ENCODE assay signal across 8 mouse cellular contexts in the genomic region with DNA sequence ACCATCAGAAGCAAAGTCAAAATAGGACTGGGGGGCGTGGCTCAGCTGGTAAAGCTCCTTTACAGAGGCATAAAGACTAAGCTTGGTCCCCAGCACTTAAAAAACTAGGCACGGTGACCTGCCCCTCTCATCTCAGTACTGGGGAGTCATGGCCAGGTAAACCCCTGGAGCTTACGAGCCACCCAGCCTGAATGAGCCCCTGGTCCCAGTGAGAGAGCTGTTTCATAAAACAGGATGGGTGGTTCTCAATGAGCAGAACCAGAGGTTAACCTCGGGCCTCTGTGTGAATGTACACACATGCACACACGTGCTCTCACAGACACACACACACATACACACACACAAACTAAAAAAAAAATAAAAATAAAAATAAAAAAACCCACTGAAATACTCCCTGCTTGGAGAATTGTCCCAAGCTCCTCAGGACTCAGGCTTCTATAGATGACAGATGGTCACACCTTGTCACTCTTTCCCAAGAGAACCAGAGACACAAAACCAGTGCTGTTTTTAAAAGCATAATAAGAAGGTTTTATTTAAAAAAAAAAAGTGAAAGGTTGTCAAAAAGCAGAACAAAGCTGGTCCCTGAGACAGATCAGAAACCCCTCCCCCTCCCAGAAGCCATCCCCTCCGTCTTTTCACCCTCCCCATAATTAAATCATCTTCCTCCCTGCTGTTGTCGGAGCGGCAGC. TPM values are rescaled to one million over a fixed set of nuclear protein-coding genes. Genes with fewer than 3 reads are reported as not detected.
DNase-seq lines count a peak whose midpoint lies in the region; ATAC-seq lines count a peak whose summit lies in the region.

No protein-coding gene starts in this region.

- DNase-seq in kidney, postnatal 36 days = no peak
- DNase-seq in embryonic facial prominence, embryonic 11.5 days (ENCODE audit: low spot score) = no peak
- DNase-seq in hindbrain, embryonic 14.5 days (ENCODE audit: low spot score) = no peak
- DNase-seq in frontal cortex, postnatal 14 days (ENCODE audit: low spot score in 2 of 2) = no peak
- DNase-seq in c-Kit-positive CD71-positive TER-119-positive erythroid progenitor cells, embryonic 14.5 days (ENCODE audit: low spot score) = no peak
- no peak for DNase-seq in Muller cell, postnatal 12 days (ENCODE audit: inconsistent ontology term)

- no peaks in the 10 kb centered on the region for H3K9me3 ChIP-seq in kidney, embryonic 14.5 days (ENCODE audit: control insufficient read depth, low read length)
- H3K9me3 ChIP-seq in embryonic facial prominence, embryonic 11.5 days (replicated peaks; ENCODE audit: control insufficient read depth, low read length) = no peaks in the 10 kb centered on the region
- H3K9me3 ChIP-seq in hindbrain, embryonic 14.5 days (ENCODE audit: control insufficient read depth, low read length) = no peaks in the 10 kb centered on the region
- H3K9me3 ChIP-seq in midbrain, embryonic 13.5 days = no peaks in the 10 kb centered on the region

- 0 out of 2 replicates have a peak, but pooled peaks cover 3% of the 10 kb centered on the region for H3K27me3 ChIP-seq in kidney, embryonic 14.5 days (ENCODE audit: control insufficient read depth, insufficient read depth, low read length)
- no peaks in the 10 kb centered on the region for H3K27me3 ChIP-seq in embryonic facial prominence, embryonic 11.5 days (ENCODE audit: control insufficient read depth, insufficient read depth, low read length)
- H3K27me3 ChIP-seq in hindbrain, embryonic 14.5 days (ENCODE audit: control insufficient read depth, insufficient read depth, low read length) = no peaks in the 10 kb centered on the region
- H3K27me3 ChIP-seq in midbrain, embryonic 13.5 days = no peaks in the 10 kb centered on the region

- peak; percentile 9; the same call in 1 of the 2 replicates for ATAC-seq in kidney, embryonic 14.5 days (ENCODE audit: low FRiP score, low TSS enrichment)
- ATAC-seq in embryonic facial prominence, embryonic 11.5 days (replicated peaks; ENCODE audit: insufficient number of reproducible peaks, low FRiP score, low TSS enrichment, low read depth) = no peak
- ATAC-seq in hindbrain, embryonic 14.5 days (ENCODE audit: low FRiP score) = peak; percentile 9; the same call in 1 of the 2 replicates
- peak; percentile 35; the same call in 1 of the 2 replicates for ATAC-seq in midbrain, embryonic 13.5 days

- H3K36me3 ChIP-seq in kidney, embryonic 14.5 days (ENCODE audit: control insufficient read depth, insufficient read depth, low read length) = no peaks in the 10 kb centered on the region
- H3K36me3 ChIP-seq in embryonic facial prominence, embryonic 11.5 days (replicated peaks; ENCODE audit: control insufficient read depth, insufficient read depth, low read depth, low read length) = no peaks in the 10 kb centered on the region
- no peaks in the 10 kb centered on the region for H3K36me3 ChIP-seq in hindbrain, embryonic 14.5 days (replicated peaks; ENCODE audit: control insufficient read depth, insufficient read depth)
- no peaks in the 10 kb centered on the region for H3K36me3 ChIP-seq in midbrain, embryonic 13.5 days

- 30% methylated on average over 8 of the region's 8 CpGs for WGBS in kidney, embryonic 14.5 days
- 26% methylated on average over 8 of the region's 8 CpGs for WGBS in embryonic facial prominence, embryonic 11.5 days
- 22% methylated on average over 8 of the region's 8 CpGs for WGBS in hindbrain, embryonic 14.5 days
- WGBS in midbrain, embryonic 13.5 days = 24% methylated on average over 8 of the region's 8 CpGs

- peak overlapping the region; percentile 34 for H3K4me3 ChIP-seq in kidney, embryonic 14.5 days (ENCODE audit: low read length)
- H3K4me3 ChIP-seq in embryonic facial prominence, embryonic 11.5 days (ENCODE audit: low read depth, low read length) = peak overlapping the region; percentile 28
- peak overlapping the region; percentile 27 for H3K4me3 ChIP-seq in hindbrain, embryonic 14.5 days (replicated peaks; ENCODE audit: low read length)
- peak overlapping the region; percentile 37 for H3K4me3 ChIP-seq in midbrain, embryonic 13.5 days (replicated peaks)

- peaks cover 15% of the 10 kb centered on the region; the same call in 1 of the 2 replicates for H3K4me1 ChIP-seq in kidney, embryonic 14.5 days (ENCODE audit: control insufficient read depth, insufficient read depth, low read length)
- H3K4me1 ChIP-seq in embryonic facial prominence, embryonic 11.5 days (ENCODE audit: control insufficient read depth, insufficient read depth, low read length) = no peaks in the 10 kb centered on the region
- peaks cover 23% of the 10 kb centered on the region for H3K4me1 ChIP-seq in hindbrain, embryonic 14.5 days (replicated peaks; ENCODE audit: control insufficient read depth, insufficient read depth, low read length)
- H3K4me1 ChIP-seq in midbrain, embryonic 13.5 days (replicated peaks) = peaks cover 36% of the 10 kb centered on the region

- no peak overlapping the region for H3K27ac ChIP-seq in kidney, embryonic 14.5 days (ENCODE audit: low read depth, low read length)
- H3K27ac ChIP-seq in embryonic facial prominence, embryonic 11.5 days (replicated peaks; ENCODE audit: low read depth, low read length) = no peak overlapping the region
- H3K27ac ChIP-seq in hindbrain, embryonic 14.5 days = peak overlapping the region; percentile 91
- peak overlapping the region; percentile 91 for H3K27ac ChIP-seq in midbrain, embryonic 13.5 days

- peak overlapping the region; percentile 43; the same call in 1 of the 2 replicates for H3K9ac ChIP-seq in kidney, embryonic 14.5 days (ENCODE audit: low read depth, low read length)
- H3K9ac ChIP-seq in embryonic facial prominence, embryonic 11.5 days (replicated peaks; ENCODE audit: low read length) = no peak overlapping the region
- peak overlapping the region; percentile 48 for H3K9ac ChIP-seq in hindbrain, embryonic 14.5 days
- H3K9ac ChIP-seq in midbrain, embryonic 13.5 days (replicated peaks) = peak overlapping the region; percentile 51; the same call in 1 of the 2 replicates

- H3K4me2 ChIP-seq in kidney, embryonic 14.5 days (replicated peaks; ENCODE audit: low read depth, low read length) = peak overlapping the region; percentile 52
- peak overlapping the region; percentile 44 for H3K4me2 ChIP-seq in embryonic facial prominence, embryonic 11.5 days (ENCODE audit: low read depth, low read length)
- peak overlapping the region; percentile 55 for H3K4me2 ChIP-seq in hindbrain, embryonic 14.5 days (replicated peaks)
- H3K4me2 ChIP-seq in midbrain, embryonic 13.5 days (replicated peaks) = peak overlapping the region; percentile 57

RNA-seq across cellular contexts. Expression of gene Gm21915, which starts 32.6 kb away (rescaled TPM):
- polyA plus RNA-seq in kidney, embryonic 14.5 days (2014; fragmentation: Nextera tagmentation; extraction: Ambion mirVana) = not detected in 2 replicates
- not detected in 2 replicates for polyA plus RNA-seq in embryonic facial prominence, embryonic 11.5 days (2014; fragmentation: Nextera tagmentation; extraction: Ambion mirVana)
- polyA plus RNA-seq in hindbrain, embryonic 14.5 days (2014; fragmentation: Nextera tagmentation; extraction: Ambion mirVana) = not detected in 2 replicates
- polyA plus RNA-seq in midbrain, embryonic 13.5 days (2015; fragmentation: Nextera tagmentation; extraction: Ambion mirVana) = not detected in 2 replicates

RNA-seq across cellular contexts. Expression of gene Clmp, which starts 47.9 kb away (rescaled TPM):
- 39.0 and 41.5 TPM in 2 replicates for polyA plus RNA-seq in kidney, embryonic 14.5 days (2014; fragmentation: Nextera tagmentation; extraction: Ambion mirVana)
- polyA plus RNA-seq in embryonic facial prominence, embryonic 11.5 days (2014; fragmentation: Nextera tagmentation; extraction: Ambion mirVana) = 59.8 and 72.3 TPM in 2 replicates
- polyA plus RNA-seq in hindbrain, embryonic 14.5 days (2014; fragmentation: Nextera tagmentation; extraction: Ambion mirVana) = 56.6 and 62.9 TPM in 2 replicates
- 43.6 and 45.8 TPM in 2 replicates for polyA plus RNA-seq in midbrain, embryonic 13.5 days (2015; fragmentation: Nextera tagmentation; extraction: Ambion mirVana)

Comparison
In these comparisons a context has a peak if more than half of its experiments do, and no peak if none do; other contexts are left out.
1. H3K27ac ChIP-seq: peak in hindbrain, embryonic 14.5 days (single experiment) and midbrain, embryonic 13.5 days (single experiment); none in kidney, embryonic 14.5 days (single experiment) and embryonic facial prominence, embryonic 11.5 days (single experiment).
2. Peak in every context shown above with its lines, with median percentiles within 50 percentile points of each other: H3K4me2 ChIP-seq and H3K4me3 ChIP-seq.